Mouse (Mus musculus) gastrocnemius, adult 8-10 months (tissue): ENCODE results near the gene Akr1c19. TPM values are rescaled to one million over a fixed set of nuclear protein-coding genes. Genes with fewer than 3 reads are reported as not detected.
"Not testable (repeated sequence)": the region's sequence is repeated elsewhere in the genome, so short reads cannot be mapped to it uniquely, and the experiment has no call there.

ENCODE experiments used
- DNase-seq, 2 experiments: peaks; one replicate each; pipeline ENCODE4 v3.0.0; 2022; ENCODE audit warnings: low spot score in 2 of 2
- total RNA-seq, 4 experiments: library from RNA; stranded (reverse); gene quantifications; 2 replicates each; pipeline ENCODE4 v1.2.4; 2022

Akr1c19 gene
- total RNA-seq, 4 experiments from 2014 or later: 0.17 to 0.65 (median 0.47) TPM; not detected in 1

- DNase-seq: not testable (repeated sequence)
Observed at GRCm38 (mm10) chr13:4265455-4265854, 37.0 kb downstream of the Akr1c19 start.

GRCm38 (mm10) chr13:4270860-4271259 lies 42.4 kb downstream of the Akr1c19 start:
- DNase-seq: no peak

DNA sequence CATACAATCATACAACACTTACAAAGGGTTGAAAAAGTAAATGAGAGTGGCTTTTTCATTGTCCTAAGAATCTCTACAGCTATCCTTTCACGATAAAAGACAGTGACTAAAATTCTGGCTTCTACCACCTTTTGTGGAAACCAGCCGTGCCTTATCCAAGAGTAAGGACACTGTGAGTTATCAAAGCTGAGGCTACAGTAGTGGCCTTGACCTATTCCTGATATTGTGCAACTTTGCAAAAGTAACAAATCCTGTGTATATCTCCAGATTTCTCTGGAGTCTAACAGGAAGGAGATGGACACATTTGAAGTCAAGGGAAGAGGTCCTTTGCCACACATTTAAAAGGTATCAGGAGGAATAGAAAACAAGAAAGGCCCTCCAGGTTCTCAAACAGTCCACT lies 49.0 kb downstream of the Akr1c19 start:
- DNase-seq: no peak

GRCm38 (mm10) chr13:4279284-4279683 lies 50.8 kb downstream of the Akr1c19 start, which contains the start of gene Akr1c12:
Gene Akr1c12, minus strand, starts transcription at chr13:4279433.
- no peak for DNase-seq

- no peak for DNase-seq
Observed at GRCm38 (mm10) chr13:4281471-4282412, 53.2 kb downstream of the Akr1c19 start.

GRCm38 (mm10) chr13:4296991-4297390 lies 68.5 kb downstream of the Akr1c19 start:
- DNase-seq: no peak

Other genes with a start within 250 kb of the Akr1c19 start
- 1 to 10 TPM; 1.4 to 5.5 (median 2.6) TPM for gene Akr1c14, start 179.7 kb upstream of the Akr1c19 start, total RNA-seq
- under 1 TPM in 1 of 4 experiments, not detected in 3; 0.22 TPM for gene Akr1c18, start 78.0 kb upstream of the Akr1c19 start, total RNA-seq
- under 1 TPM in 2 of 4 experiments, not detected in 2; 0.43 to 0.46 TPM for gene Akr1c13, start 37.5 kb upstream of the Akr1c19 start, total RNA-seq
- not detected for gene Akr1c12, start 50.7 kb downstream of the Akr1c19 start, total RNA-seq
- under 1 TPM in 1 of 4 experiments, not detected in 3; 0.46 TPM for gene Akr1c6, start 205.6 kb downstream of the Akr1c19 start, total RNA-seq